Mouse (Mus musculus): Measurements from ENCODE around the gene Plvap.

DNA sequence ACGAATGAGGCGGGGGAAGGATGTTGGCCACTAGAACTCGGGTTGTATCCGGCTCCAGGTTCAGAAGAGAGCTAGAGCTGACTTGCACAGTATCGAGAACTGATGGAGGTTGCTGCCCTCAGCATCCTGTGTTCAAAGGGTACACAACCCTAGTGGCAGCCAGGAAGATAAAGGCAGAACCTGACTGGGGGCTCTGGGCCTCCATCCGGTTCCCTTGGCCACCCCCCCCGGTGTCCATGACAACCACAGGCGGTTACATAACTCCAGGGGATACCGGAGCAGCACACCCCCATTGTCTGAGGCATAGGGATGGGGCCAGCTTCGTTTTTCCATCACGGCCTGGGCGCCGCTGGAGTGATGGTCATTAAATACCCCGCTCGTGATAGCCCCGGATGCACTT, 48.8 kb downstream of the Plvap start:
- TF ChIP-seq GATA1 (IDR thresholded peaks at IDR 0.05; ENCODE audit: low read length) (no peak), TAL1 (IDR thresholded peaks at IDR 0.05; ENCODE audit: low read length) (no peak)

Data from erythroblast, embryonic 14.5 days (primary cell).